Mouse (Mus musculus) heart, embryonic 11.5 days (tissue): ENCODE results near the gene As3mt. TPM values are rescaled to one million over a fixed set of nuclear protein-coding genes. Genes with fewer than 3 reads are reported as not detected.
"Not testable (repeated sequence)": the region's sequence is repeated elsewhere in the genome, so short reads cannot be mapped to it uniquely, and the experiment has no call there.

Experiments used
- ATAC-seq: fragments of 200-750 bp; cut with Nextera tagmentation; replicated peaks from 2 replicates; pipeline ENCODE4 v1.8.0; 2017; ENCODE audit warnings: moderate library complexity; ENCODE audit not compliant: insufficient number of reproducible peaks, low FRiP score, low TSS enrichment
- H3K27ac ChIP-seq: fragments of 300-500 bp; sonication (generic); 2 replicates; pipeline ENCODE4 v1.5.1; 2014; ENCODE audit warnings: mild to moderate bottlenecking, low read depth, low read length
- H3K27me3 ChIP-seq: fragments of 300-500 bp; sonication (generic); 2 replicates; pipeline ENCODE4 v1.6.1; 2014; ENCODE audit warnings: mild to moderate bottlenecking, low read length, mixed read lengths; ENCODE audit not compliant: control insufficient read depth, insufficient read depth
- H3K36me3 ChIP-seq: fragments of 300-500 bp; sonication (generic); 2 replicates; pipeline ENCODE4 v1.6.1; 2014; ENCODE audit warnings: mild to moderate bottlenecking, low read length, moderate library complexity, mixed read lengths; ENCODE audit not compliant: control insufficient read depth, insufficient read depth
- H3K4me1 ChIP-seq: fragments of 300-500 bp; sonication (generic); 2 replicates; pipeline ENCODE4 v1.6.1; 2014; ENCODE audit warnings: low read length; ENCODE audit not compliant: control insufficient read depth, insufficient read depth
- H3K4me2 ChIP-seq: fragments of 300-500 bp; sonication (generic); 2 replicates; pipeline ENCODE4 v1.6.1; 2014; ENCODE audit warnings: mild to moderate bottlenecking, moderate library complexity
- H3K4me3 ChIP-seq: fragments of 300-500 bp; sonication (generic); 2 replicates; pipeline ENCODE4 v1.5.1; 2014; ENCODE audit warnings: low read depth, low read length
- H3K9ac ChIP-seq: fragments of 300-500 bp; sonication (generic); 2 replicates; pipeline ENCODE4 v1.6.1; 2014; ENCODE audit warnings: mild to moderate bottlenecking, low read depth, low read length, moderate library complexity
- H3K9me3 ChIP-seq: fragments of 300-500 bp; sonication (generic); replicated peaks from 2 replicates; pipeline ENCODE4 v1.6.1; 2016; ENCODE audit warnings: low read length; ENCODE audit not compliant: control insufficient read depth
- WGBS: fragments of 180-500 bp; shearing (Covaris S2); extraction: QIAGEN DNeasy Blood & Tissue Kit; methylation state at CpG from one replicate; pipeline ENCODE4 v1.1.7; 2014; ENCODE audit not compliant: insufficient replicate concordance; 5-methylcytosine and 5-hydroxymethylcytosine counted together
- polyA plus RNA-seq: library from polyadenylated mRNA; unstranded; fragments of >200 nt; fragmentation: Nextera tagmentation; extraction: Ambion mirVana; gene quantifications from 2 replicates; pipeline ENCODE4 v1.2.1, GENCODE M21; 2014

As3mt gene
- polyA plus RNA-seq, 1 experiment from 2014 or later, result 47.6 TPM

- no peaks in the 10 kb centered on the region for H3K27me3 ChIP-seq
- no peaks in the 10 kb centered on the region for H3K36me3 ChIP-seq
- WGBS, result 88% methylated on average over 10 of the region's 10 CpGs
- no peak for ATAC-seq
- H3K4me2 ChIP-seq, result no peak overlapping the region
- no peaks in the 10 kb centered on the region for H3K9me3 ChIP-seq
- no peak overlapping the region for H3K9ac ChIP-seq
- peaks cover 34% of the 10 kb centered on the region for H3K4me1 ChIP-seq
- no peak overlapping the region for H3K27ac ChIP-seq
- H3K4me3 ChIP-seq, result no peak overlapping the region
Measured at GRCm38 (mm10) chr19:46731351-46731750, 24.1 kb downstream of the As3mt start.

DNA sequence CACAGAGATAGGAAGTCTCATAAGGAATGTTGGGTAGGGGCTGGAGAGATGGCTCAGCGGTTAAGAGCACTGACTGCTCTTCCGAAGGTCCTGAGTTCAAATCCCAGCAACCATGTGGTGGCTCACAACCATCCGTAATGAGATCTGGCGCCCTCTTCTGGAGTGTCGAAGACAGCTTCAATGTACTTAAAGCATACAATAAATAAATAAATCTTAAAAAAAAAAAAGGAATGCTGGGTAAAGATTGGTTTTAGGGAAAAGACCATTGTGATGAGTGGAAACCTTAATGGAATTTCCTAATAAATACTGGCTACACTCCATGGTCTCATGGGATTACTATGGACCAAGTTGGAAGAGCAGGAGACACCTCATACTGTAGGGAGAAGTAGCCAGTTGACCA lies 25.4 kb downstream of the As3mt start:
- ATAC-seq, H3K9ac ChIP-seq, H3K4me2 ChIP-seq, H3K9me3 ChIP-seq, H3K4me3 ChIP-seq, H3K36me3 ChIP-seq, H3K27ac ChIP-seq, H3K27me3 ChIP-seq: not testable (repeated sequence)
- peaks cover 32% of the 10 kb centered on the region for H3K4me1 ChIP-seq
- 84% methylated on average over 5 of the region's 5 CpGs for WGBS

- WGBS, result 76% methylated on average over 7 of the region's 7 CpGs
- Histone ChIP-seq H3K27ac (no peak overlapping the region), H3K36me3 (no peaks in the 10 kb centered on the region; the same call in none of the 2 replicates), H3K4me2 (no peak overlapping the region), H3K4me1 (peaks cover 24% of the 10 kb centered on the region), H3K4me3 (no peak overlapping the region), H3K9me3 (no peaks in the 10 kb centered on the region), H3K9ac (no peak overlapping the region), H3K27me3 (no peaks in the 10 kb centered on the region)
- ATAC-seq, result no peak
Measured at GRCm38 (mm10) chr19:46733626-46734025, 26.4 kb downstream of the As3mt start.

DNA sequence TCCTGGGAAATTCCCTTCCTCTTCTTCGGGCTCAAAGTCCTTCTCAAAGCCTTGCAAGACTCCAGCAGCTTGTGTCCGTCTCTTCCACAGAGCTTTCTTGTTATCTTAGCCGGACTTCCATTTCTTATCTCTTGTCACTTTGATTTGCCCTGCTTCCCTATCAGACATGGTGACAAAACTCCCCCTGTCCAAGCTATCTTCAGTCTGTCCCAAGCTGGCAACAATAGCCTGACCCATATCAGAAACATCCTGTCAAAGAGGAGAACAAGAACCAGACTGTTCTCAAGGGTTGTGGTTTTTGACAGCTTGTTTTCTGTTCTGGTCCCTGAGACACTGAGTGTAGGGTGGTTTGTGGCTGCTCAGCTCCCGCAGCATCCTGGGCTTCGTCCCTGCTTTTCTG lies 28.0 kb downstream of the As3mt start:
- H3K4me3 ChIP-seq, result no peak overlapping the region
- peak; percentile 44 for ATAC-seq

DNA sequence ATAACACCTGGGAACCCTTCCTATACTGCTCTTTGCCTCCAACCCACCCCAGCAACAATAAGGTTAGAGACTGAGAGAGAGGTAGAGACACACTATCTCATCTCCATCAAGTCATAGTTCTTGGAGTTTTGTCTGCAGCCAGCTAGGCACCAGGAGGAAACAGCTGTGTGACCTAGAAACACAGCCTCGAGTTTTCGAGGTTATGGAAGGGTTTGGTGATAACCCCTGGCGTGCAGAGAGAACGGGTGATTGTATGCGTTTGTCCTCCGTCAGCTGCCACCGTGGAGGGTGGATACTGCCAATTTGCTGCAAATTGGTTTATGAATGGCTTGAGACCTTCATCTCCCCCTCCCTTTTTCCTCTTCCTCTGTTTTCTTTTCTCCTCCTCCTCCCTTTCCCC lies 29.8 kb downstream of the As3mt start:
- H3K27me3 ChIP-seq, result no peaks in the 10 kb centered on the region
- ATAC-seq, result no peak
- H3K9me3 ChIP-seq, result no peaks in the 10 kb centered on the region
- no peak overlapping the region for H3K9ac ChIP-seq
- WGBS, result 55% methylated on average over 7 of the region's 7 CpGs
- H3K4me3 ChIP-seq, result no peak overlapping the region
- no peak overlapping the region for H3K4me2 ChIP-seq
- H3K27ac ChIP-seq, result no peak overlapping the region
- H3K4me1 ChIP-seq, result peaks cover 24% of the 10 kb centered on the region
- H3K36me3 ChIP-seq, result no peaks in the 10 kb centered on the region; the same call in none of the 2 replicates

More for the DNA sequence above, 28.0 kb downstream of the As3mt start:
- 6% methylated on average over 5 of the region's 5 CpGs for WGBS
- no peaks in the 10 kb centered on the region; the same call in none of the 2 replicates for H3K36me3 ChIP-seq
- no peaks in the 10 kb centered on the region for H3K9me3 ChIP-seq
- peaks cover 24% of the 10 kb centered on the region for H3K4me1 ChIP-seq
- no peaks in the 10 kb centered on the region for H3K27me3 ChIP-seq
- H3K4me2 ChIP-seq, result peak overlapping the region; percentile 19; the same call in 1 of the 2 replicates
- no peak overlapping the region for H3K9ac ChIP-seq
- H3K27ac ChIP-seq, result no peak overlapping the region

- no peak overlapping the region for H3K9ac ChIP-seq
- peaks cover 5% of the 10 kb centered on the region for H3K4me1 ChIP-seq
- H3K4me3 ChIP-seq, result no peak overlapping the region
- H3K4me2 ChIP-seq, result no peak overlapping the region
- no peaks in the 10 kb centered on the region; the same call in none of the 2 replicates for H3K36me3 ChIP-seq
- no peak overlapping the region for H3K27ac ChIP-seq
- ATAC-seq, result no peak
- H3K27me3 ChIP-seq, result no peaks in the 10 kb centered on the region
- no peaks in the 10 kb centered on the region for H3K9me3 ChIP-seq
- 48% methylated on average over 7 of the region's 7 CpGs for WGBS
Measured at GRCm38 (mm10) chr19:46740341-46741008, 33.2 kb downstream of the As3mt start.

GRCm38 (mm10) chr19:46741574-46741973 lies 34.3 kb downstream of the As3mt start:
- no peak overlapping the region for H3K4me2 ChIP-seq
- H3K27ac ChIP-seq, result no peak overlapping the region
- no peaks in the 10 kb centered on the region for H3K27me3 ChIP-seq
- no peaks in the 10 kb centered on the region for H3K9me3 ChIP-seq
- H3K9ac ChIP-seq, result no peak overlapping the region
- H3K36me3 ChIP-seq, result no peaks in the 10 kb centered on the region; the same call in none of the 2 replicates
- H3K4me3 ChIP-seq, result no peak overlapping the region
- 0 out of 2 replicates have a peak, but pooled peaks cover 4% of the 10 kb centered on the region for H3K4me1 ChIP-seq
- 29% methylated on average over 6 of the region's 6 CpGs for WGBS
- ATAC-seq, result no peak

DNA sequence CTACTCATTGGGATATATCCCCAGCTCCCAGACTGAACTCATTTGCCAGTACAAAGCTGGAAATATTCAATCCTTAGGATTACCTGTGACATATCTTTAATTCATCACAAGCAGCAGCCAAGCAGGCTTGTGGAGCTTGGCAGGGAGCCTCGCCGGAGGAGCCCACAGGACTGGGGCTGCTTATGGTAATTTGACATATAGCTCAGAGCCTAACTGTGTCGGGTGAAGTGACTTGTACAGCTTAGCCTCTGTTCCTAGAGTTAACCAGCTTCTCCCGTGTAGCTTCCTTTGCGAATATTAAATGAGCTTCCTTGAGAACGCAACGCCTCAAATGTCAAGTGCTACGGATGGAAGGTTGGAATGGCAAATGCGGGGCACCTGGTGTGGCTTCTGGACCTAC lies 37.4 kb downstream of the As3mt start:
- Histone ChIP-seq H3K9me3 (no peaks in the 10 kb centered on the region), H3K9ac (no peak overlapping the region), H3K27ac (no peak overlapping the region), H3K4me1 (no peaks in the 10 kb centered on the region), H3K4me3 (no peak overlapping the region), H3K27me3 (no peaks in the 10 kb centered on the region), H3K4me2 (no peak overlapping the region), H3K36me3 (no peaks in the 10 kb centered on the region)
- 75% methylated on average over 9 of the region's 9 CpGs for WGBS
- ATAC-seq, result no peak

GRCm38 (mm10) chr19:46747799-46748198 lies 40.5 kb downstream of the As3mt start:
- Histone ChIP-seq H3K4me1 (no peaks in the 10 kb centered on the region), H3K27ac (no peak overlapping the region), H3K4me2 (no peak overlapping the region), H3K4me3 (no peak overlapping the region), H3K9me3 (no peaks in the 10 kb centered on the region), H3K36me3 (no peaks in the 10 kb centered on the region), H3K9ac (no peak overlapping the region), H3K27me3 (no peaks in the 10 kb centered on the region)
- WGBS, result 75% methylated on average over 3 of the region's 3 CpGs
- ATAC-seq, result no peak
